Mouse (Mus musculus) spleen, postnatal 10 days (tissue): ENCODE measurements at regions not wholly inside any gene's neighbourhood (a gene's known extent, or its start where the extent isn't known, plus 50 kb on each side); places are given as distances from the start of the nearest gene placed in this dataset.
"Not testable (repeated sequence)": the region's sequence is repeated elsewhere in the genome, so short reads cannot be mapped to it uniquely, and the experiment has no call there.

Source experiments
- DNase-seq, 2 experiments: peaks; one replicate each; pipeline ENCODE4 v3.0.0; 2021 to 2022; ENCODE audit warnings: low spot score in 2 of 2

DNA sequence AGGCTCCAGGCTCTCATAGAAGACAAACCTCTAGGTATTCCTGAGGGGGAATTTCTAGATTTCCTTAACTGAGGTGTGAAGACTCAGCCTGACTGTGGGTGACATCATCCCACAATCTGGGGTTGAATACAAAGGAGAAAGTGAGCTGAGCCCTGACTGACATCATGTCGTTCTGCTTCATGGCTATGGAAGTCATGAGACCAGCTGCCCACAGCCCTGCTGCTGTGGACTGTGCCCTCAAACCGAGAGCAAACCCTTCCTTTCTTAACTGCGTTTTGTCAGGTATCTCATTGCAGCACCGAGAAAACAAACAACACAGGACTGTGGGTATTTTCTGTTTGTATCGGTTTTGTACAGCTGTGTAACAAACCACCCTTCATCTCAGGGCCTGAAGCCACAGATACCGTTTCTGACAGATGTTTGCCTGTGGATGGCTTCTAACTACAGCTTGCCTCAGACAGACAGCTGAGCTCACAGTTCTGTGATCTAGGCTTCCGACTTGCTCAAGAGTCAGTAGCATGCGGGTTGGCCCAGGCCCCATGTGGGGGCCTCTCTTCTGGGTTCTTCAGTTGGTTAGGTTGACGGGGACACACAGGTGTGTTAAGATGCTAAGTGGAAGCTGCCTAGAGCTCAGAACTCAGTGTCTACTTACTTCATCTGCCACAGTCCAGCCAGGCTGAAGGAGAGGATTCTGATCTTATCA lies 150.9 kb downstream of the Tpra1 start:
- DNase-seq: no peak

DNA sequence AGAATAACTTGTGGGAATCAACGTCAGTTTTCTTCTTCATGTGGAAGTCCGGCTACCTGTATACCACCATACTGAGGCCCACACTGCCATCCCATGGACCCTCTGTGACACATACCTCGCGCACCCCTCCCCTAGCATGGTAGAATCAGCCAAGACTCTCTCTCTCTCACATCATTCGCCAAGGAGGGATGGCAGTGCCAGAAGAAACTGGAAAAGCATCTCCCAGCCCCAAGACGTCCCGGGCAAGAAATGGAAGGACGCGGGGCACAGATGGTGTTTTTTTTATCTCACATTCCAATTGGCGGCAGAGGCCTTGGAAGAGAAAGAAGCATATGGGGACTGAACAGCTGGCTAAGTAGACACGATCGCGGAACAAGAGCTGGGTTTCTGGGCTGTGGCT lies 152.0 kb downstream of the Tpra1 start:
- no peak for DNase-seq

DNA sequence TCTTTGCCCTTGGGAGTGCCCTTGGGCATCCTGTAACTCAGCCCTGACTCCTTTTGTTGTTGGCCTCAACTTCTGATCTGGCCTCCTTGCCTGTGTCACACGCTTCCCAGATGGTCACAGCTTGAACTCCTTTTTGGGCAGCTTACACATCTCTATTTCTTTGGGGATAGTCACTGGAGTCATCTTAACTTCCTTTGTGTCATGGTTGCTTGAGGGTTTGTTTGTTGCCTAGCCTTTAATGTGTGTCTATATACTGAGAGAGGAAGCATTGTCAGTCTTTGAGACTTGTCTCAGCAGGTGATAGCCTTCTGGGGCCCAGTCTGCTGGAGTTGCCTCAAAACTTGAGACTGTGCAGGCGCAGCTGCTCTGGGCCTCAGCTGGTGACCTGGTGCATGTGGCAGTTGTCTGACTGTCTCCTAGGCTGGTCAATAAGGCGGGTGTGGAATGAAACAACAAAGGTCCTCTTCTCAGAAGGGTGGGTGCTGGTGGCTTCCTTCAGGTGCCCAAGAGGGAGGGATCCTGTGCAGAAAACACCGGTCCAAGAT lies 157.5 kb downstream of the Tpra1 start:
- DNase-seq: no peak

DNA sequence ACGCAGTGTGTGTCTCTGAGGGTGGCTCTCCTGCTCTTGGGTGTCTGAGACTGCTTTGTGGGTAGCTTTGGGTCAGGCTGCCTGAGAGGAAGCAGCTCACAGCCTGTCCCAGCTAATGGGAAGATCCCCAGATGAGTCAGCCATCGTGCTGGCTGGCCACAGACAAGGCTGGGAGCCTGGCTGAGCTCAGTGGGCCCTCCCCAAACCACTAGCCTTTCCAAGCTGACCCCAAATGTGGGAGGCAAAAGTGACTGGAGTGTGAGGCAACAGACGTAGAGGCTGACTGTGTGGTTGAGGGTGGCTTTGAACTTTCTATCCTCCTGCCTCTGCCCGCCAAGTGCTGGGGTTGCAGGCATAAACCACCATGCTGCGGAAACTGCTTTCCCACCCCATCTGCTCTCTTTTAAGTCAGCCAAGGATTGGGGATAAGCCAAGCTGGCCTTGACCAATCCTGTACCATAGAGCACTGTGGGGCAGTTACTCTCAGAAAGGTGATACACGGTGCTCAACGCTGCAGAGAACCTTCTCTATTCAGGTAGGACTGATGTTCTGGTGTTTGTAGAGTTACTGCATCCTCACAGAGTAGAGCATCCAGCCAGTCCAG lies 163.0 kb downstream of the Tpra1 start:
- DNase-seq: no peak

DNA sequence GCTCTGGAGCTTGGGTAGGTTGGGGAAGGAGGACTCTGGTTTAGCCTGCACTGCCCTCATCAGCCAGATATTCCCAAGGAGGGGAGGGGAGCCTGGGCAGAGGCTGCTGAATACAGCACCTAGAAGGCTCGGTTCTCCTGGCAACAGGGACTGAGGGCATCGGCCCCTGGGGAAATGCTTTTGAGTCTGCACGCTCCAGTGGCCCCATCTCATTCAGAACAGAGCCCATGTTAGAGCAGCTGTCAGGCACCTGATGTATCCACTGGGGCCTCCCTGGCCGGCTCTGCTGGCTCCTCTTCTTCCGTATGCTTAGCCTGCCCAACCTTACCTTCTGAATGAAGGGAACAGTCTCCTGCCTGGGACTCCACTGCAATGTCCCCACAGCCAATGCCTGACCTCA lies 164.5 kb downstream of the Tpra1 start:
- DNase-seq: peak in 1 of 2 experiments; percentile 27

DNA sequence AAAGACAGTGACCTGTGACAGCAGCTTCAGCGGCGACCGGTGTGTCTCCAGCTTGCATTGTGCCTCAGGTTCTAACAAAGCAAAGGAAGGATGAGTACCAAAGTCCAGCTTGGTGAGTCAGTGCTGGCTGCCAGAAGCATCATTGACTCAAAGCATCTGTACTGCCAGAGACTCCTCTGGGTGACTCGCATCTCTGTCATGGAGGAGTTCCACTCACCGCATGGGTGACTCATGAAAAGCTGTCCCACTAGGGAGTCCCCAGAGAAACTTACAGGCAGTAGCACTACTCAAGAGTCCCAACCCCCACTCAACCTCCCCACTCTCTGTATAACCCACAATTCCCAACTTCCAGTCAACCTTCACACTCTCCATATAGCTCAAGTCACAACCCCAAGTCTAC lies 166.2 kb downstream of the Tpra1 start:
- DNase-seq: no peak

DNA sequence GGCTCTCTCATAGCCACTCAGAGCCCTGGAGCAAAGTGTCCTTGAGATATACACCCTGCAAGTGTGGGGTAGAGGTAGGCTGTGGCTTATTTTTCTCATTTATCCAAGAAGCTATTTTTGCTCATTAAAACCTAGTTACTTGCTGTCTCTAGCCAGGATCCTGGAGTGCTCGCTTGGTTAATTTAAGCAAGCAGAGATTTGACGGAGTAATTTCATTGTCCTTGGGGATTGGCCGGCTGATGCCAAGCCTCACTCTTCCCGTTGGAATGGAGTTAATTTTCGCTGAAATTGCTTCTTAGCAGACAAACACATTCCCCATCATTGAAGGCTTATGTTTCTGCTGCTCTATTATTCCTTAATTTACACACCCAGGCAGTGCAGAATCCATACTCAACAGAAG lies 167.1 kb downstream of the Tpra1 start:
- DNase-seq: no peak

DNA sequence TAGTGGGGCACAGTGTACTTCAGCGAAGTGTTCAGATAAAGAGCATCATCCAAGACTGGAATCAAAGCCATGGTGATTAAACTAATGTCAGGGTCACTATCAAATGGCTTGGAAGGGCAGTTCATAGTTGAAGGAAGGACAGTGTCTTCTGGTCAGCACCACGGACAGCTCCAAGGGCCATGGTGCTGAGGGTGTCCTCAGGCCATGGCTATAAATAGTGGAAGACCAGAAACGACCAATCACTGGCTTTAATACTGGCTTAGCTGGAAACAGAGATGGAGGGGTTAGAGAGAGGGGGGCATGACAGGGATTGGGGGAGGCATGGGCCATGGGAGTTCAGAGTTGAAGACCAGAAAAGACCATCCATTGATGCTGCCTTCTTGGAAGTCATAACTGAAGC lies 168.0 kb downstream of the Tpra1 start:
- DNase-seq: peak in 1 of 2 experiments; percentile 63

DNA sequence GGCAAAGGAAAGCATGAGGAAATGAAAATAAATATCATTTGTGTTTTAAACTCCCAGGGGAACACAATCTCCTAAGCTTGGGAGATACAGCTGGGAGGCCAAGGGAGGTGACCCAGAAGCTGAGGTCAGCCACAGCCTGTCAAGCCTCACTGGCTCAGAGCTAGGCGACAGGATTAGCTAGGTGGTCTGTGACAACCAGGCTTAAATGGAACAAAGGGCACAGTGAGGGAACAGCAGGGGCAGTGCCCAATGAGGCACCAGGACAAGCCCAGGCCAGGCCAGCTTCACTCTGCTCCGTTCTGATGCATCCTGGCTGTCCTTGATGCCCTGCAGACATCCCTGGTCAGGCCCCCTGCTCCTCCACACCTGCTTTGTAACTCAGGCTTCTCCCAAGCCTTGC lies 169.7 kb downstream of the Tpra1 start:
- DNase-seq: no peak

DNA sequence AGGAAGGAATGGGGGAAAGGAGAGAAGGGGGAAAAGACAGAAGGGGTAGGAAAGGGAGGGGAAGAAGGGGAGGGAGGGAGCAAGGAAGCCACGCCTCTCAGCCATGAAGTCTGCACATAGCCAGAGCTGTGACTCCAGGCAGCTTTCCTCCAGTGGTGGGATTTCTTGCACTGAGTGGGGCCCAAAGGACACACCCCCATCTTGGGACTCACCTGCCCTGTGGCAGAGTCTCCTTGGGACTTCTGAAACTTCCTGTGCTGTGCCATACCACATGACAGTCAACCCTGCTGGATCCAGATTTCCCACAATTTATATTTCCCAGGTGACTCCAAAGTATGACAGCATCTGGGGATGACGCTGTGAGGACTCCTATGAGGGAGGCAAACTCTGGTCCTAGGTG lies 170.5 kb downstream of the Tpra1 start:
- DNase-seq: no peak

DNA sequence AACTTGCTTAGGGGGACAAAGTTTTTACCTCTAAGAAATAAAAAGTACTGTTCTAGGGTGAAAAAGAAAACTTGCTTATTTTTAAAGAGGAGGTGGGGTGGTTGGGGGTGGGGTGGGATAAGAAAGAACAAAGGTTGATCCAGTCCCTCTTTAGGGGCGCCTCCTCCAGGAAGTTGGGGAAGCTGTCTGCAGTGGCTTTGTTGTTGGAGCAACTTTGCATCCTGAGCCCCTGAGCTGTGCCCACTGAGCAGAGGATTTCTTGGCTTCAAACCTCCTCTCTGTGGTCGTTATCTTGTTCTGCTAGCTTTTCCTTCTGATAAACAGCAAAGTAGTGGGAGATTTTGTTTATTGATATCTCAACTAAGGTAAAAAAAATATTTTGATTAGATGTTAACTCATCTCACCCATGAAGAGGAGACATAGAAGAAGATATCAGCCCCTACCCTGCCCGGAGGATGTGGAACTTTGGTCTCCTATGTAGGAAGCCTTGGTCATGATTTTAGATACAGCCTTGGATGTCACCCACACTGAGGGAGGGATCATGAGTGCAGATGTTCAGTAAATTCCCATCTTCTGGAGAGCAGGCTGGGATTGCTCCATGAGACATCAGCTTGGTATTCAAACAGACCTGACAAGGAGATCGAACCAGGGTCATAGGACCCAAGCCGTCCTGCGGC lies 179.7 kb downstream of the Tpra1 start:
- no peak for DNase-seq

DNA sequence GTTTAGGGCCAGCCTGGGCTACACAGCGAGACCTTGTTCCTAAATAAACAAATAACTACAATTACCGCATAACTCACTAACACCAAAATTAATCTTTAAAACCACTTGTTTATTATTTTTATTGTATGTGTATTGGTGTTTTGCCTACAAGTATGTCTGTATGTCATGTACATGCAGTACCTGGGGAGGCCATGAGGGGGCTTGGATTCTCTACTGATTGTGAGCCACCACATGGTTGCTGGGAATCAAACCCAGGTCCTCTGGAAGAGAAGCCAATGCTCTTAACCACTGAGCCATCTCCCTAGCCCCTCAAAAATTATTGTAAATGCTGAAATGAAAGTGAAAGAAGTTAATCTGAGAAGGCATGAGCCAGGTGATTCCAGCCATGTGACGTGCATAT lies 182.4 kb downstream of the Tpra1 start:
- DNase-seq: peak in 1 of 2 experiments; percentile 37

DNA sequence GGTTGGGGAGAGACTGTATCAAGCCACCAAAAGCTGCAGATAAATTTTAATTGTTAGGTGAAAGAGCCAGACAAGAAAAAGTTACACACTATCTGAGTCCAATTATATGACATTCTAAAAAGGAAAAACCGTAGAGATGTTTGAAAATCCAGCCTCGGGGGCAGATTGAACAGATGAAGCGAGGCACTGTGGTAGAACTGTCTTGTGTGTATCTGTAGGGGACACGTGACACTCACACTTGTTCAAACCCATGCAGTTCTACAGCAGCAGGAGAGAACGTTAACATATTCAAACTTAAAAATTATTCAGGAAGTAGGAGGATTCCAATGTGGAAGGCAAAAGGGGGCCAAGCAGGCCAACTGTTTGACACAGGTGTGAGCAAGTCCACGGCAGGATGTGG lies 183.1 kb downstream of the Tpra1 start:
- DNase-seq: no peak

DNA sequence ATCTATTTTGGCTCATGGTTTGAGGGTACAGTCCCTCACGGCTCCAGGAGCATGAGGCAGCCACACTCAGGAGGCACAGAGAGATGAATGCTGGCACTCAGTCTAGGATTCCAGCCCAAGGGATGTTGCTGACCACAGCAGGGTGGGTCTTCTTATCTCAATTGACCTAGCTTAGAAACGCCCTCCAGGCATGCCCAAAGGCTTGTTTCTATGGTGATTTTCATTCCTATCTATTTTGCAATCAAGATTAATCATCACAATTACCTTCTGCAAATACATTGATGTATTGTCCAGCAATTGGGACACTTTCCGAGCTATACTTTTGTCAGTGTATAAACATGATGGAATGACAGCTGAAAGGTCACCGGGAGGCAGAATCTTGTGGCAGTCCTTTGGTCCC lies 185.6 kb downstream of the Tpra1 start:
- no peak for DNase-seq

DNA sequence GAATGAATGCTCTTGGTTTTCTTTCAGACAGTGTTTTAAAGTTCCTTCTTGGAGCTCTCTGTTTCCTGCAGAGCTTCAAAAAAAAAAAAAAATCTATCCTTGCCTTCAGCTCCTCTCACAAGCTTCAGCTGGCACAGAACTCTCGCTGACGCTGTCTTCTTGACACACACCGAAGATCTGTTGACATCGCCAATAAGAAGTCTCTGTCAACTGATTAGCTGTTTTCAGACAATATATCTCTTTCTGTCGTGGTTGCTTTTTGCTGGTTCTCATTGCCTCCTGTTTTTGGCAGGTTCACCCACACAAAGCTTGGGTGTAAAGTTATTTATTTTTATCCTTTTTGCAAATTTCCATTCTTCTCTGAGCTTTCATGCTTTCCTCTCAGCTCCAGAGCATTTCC lies 188.0 kb downstream of the Tpra1 start:
- no peak for DNase-seq

DNA sequence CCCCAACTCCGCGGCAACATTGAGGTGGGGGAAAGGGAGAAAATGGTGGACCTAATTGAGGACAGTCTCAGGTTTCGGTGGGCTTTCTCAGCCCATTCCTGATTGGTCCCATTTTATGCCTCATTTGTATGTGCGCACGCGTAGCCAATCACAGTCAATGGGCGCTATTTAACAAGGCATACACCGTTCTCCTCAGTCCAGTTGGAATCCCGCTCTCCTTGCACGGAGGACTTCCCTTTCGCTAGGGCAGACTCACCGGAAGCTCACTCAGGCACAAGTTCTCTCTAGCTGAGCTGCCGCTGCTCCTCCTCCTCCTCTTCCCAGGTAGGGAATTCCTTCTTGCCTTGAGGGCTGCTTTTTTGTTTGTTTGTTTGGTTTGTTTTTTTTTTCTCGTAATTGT lies 193.9 kb downstream of the Tpra1 start:
- DNase-seq: no peak

DNA sequence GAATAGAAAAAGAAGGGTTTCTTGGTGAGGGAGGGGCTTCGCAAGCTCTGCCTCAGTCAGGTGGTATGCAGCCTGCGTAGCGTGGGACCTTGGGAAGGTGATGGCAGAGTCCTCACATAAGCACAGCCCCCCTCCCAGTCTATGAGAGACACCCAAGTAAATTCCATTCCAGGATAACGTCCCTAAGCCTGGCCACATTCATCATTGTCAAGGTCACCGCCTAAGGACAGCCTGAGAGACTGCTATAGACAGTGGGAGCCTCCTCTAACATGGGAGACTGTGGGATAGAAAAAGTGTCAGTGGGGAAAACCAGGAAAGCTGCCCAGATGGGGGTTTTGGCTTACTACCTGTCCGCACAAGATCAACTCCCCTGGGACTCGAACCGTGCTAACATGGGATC lies 195.5 kb downstream of the Tpra1 start:
- DNase-seq: no peak

DNA sequence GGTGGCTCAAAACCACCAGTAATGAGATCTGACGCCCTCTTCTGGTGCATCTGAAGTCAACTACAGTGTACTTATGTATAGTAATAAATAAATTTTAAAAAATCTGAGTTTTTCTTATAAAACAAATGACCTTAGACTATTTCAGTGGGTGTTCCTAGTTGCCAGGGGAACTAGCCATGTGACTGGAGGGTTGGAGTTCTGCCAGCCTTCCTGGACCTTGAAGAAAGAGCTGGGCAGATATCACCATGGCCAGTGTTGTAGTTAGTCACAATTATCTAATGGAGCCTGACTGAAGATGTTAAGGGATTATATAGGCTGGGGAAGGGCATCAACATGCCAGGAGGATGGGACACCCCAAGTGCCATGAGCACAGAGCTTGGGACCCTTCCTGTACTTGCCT lies 217.2 kb downstream of the Tpra1 start:
- no peak for DNase-seq

DNA sequence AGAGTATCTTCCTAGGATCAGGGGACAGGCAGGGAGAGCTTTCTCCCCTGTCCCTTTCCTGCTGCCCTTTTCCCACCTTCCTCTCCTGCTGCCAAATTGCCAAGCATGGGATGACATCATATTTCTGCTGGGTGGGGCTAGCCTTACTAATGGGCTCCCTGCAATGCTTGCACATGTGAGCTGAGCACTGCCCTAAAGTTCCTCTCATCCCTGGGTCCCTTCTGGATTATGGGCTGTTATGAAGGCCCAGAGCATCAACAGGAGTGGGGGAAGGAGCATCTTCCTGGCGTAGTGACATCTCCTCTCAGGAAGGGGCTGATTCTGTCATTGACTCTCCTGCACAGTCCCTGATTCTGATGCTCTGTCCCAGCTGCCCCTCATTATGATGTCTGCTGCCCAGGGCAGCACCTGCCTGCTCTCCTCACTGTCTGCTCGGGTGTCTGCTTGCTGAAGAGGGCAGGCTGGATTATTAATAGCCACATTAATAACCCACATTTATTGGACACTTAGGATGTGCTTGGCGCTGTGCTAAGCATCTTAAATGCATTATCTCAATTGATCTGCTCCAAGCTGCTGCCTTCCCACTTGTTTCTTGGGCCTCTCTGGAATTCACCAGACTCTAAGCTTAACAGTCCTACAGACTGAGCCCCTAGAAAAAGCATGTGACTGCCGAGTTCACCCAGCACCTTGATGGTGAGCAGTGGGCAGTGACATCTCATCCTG lies 219.1 kb downstream of the Tpra1 start:
- no peak for DNase-seq

DNA sequence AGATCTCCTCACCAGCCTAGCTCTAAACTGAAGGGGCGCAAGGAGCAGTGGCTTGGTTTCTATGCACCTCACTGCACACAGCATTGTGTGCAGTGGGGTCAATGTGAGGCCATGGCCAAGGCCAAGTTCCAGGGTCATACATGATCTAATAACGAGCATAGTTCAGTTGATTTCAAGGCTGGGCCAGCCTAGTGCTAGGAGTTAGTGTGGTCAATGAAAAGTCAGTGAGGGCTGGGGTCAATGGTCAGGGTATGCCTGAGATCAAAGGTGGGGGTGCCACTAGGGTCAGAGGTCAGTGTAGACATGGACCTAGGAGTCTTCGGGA lies 219.7 kb downstream of the Tpra1 start:
- DNase-seq: no peak

DNA sequence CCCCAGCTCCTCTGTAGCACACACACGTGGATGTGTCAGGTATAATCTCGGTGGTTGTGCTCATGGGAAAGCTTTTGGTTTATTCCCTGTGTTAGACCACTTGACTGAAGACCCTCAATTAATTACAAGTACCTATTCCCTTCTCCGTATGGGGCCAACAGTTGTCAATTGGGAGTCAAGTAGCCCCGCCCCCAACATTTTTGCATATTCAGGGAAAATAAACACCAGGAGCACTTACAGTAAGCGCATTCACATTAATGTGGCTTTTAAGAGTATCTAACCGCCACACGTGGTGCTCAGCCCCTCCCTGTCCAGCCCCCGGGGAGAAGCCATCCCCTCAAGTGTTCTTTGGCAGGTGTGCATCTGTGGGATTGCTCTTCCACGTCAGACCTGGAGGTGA lies 223.9 kb downstream of the Tpra1 start:
- DNase-seq: no peak

DNA sequence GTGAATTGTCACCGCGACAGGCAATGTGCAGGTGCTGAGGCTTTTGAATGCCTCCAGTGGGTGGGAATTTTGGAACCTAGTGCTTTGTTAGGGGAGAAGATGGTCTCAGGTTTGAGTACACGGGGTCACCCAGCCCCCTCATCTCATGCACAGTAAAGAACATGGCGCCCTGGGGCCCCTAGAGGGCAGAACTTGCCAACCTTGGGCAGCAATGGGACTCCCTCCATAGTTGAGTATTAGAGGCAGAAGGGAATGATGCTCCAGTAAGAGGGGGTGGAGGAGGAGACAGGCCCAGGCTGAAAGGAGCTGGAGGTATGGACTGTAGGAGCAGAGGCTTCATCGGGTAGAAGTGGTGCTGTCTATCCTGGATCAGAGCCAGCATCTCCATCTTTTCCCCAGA lies 226.1 kb downstream of the Tpra1 start:
- DNase-seq: not testable (repeated sequence)

DNA sequence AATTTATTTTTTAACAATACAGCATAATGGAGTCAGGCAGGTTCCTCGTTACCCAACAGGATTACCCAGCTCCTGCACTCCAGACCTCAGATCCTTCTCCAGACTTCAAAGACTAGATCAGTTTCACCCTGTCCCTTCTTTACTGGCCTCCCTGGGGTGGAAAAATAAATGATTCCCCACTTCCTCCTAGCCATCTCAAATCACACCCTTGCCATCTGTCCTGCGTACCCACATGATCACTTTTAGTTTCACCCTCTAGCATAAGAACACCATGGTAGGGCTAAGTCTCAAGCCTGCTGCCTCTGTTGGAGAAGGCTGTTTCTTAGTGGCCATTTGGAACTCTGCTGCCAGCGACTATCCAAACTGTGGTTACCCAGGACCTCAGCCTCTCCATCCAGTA lies 222.0 kb downstream of the Plxna1 start:
- no peak for DNase-seq
